Mouse (Mus musculus): ENCODE results near the gene Mpig6b. TPM values are rescaled to one million over a fixed set of nuclear protein-coding genes. Genes with fewer than 3 reads are reported as not detected.
A peak's percentile ranks its signal among the peaks of the same experiment; 100 is the strongest.

The Mpig6b gene
- total RNA-seq, 1 experiment from 2014 or later: 0.24 TPM

DNA sequence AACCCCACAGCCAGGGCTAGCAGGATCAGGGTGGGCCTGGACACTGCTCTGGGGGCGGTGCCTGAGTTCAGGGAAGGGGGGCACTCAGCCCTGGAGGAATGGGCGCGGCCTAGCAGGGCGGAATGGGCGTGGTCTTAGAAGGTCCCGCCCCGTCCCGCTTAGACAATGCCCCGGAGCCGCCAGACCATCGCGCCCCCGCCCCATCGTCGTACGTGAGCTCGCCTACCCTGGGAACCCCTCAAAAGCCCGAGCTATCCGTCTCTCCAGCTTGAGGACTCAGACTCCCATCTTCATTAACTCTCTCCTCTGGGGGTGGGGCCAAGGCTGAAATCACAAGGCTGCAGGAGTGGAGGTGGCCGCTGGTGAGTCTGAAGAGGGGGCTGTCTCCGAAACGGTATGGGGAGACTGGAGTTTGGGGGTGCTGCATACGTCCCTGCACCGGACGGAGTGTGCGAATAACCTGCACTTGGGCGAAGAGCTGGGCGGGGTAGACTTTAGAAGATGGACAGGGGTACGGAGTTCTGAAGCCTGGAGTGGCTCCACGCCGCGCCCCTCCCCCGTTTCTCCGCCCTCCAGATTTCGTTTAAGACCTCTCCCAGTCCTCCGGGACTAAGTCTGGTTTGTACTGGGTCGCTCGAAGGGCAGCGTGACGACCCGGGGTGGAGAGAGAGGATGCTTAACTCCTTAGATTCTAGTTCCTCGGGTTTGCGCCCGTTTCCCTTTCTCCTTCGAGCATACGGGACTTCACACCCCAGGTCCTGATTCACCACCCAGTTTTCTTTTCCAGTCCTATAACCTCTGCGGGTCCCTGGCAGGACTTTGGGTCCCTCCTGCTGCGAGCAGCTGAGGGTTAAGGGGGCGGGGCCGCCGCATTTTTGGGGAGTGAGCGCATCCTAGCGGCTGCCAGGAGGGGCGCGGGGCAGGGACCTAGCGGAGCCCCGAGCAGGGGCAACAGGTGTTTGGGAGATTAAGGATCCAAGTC lies 6.8 kb downstream of the Mpig6b start, which contains the start of gene Ddah2:
Gene Ddah2 (plus strand): TSS at position 125 of the 982 bp plus-strand sequence.
- DNase-seq: peak; percentile 86

DNA sequence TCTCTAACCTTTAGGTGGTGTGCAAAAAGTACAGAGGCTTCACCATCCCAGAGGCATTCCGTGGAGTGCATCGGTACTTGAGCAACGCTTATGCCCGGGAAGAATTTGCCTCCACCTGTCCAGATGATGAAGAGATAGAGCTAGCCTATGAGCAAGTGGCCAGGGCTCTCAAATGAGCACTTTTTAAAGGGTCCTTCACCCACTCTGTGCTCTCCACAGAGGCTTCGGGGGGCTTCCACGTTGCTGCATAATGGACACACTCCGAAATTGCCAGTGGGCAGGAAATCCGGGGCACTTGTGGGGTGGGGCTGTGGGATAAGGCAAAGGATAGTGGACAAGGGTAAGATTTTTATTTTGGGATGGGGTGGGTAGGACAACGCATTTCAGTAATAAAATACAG lies 7.7 kb downstream of the Mpig6b start:
- DNase-seq: no peak

DNA sequence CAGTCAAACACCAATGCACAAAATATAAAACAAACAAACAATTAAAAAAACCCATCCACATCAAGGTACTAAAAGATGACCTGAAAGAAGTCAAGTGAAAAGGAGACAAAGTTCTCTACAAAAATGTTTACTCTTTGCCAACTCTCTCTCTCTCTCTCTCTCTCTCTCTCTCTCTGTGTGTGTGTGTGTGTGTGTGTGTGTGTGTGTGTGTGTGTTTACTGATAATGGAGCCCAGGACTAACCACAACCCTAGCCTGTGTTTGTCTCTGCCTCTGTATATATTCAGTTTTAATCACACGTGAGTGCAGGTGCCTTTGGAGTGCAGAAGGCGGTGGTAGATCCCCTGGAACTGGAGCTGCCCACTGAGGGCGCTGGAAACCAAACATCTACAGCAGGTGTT lies 8.9 kb downstream of the Mpig6b start:
- no peak for DNase-seq

DNA sequence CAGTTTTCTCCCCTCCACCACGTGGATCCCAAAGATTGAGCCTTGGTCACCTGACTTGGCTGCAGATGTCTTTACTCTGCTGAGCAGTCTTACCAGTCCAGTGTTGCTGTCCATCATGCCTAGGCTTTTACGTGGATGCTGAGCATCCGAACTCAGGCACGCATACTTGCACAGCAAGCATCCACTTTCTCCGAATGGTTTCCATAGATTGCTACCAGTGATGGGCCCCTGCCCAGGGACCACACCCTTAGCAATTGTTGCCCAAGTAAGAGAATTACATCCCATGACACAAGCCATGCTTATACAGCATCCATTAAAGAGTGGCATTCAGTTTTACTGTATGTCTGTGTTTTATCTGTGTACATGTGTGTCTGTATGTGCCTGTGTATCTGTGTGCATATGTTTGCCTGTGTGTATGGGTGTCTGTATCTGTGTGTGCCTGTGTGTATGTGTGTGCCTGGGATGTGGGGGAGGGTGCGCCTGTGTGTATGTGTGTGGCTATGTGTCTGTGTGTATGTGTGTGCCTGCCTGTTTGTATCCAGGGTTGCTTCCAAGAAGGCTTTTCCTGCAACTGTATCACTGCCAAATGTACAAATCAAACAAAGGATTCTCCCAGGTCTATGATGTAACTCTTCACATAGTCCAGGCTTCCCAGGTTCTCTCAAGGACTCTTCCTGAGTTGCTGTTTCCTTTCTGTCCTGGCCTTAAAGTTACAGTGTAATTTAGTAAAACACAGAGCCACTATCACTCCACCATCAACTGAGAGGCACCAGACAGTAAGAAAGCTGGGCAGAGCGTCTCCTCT lies 10.1 kb downstream of the Mpig6b start:
- DNase-seq: no peak

- DNase-seq: no peak
Observed at GRCm38 (mm10) chr17:35052271-35052798, 13.6 kb downstream of the Mpig6b start.

GRCm38 (mm10) chr17:35051156-35052086 lies 14.6 kb downstream of the Mpig6b start:
- DNase-seq: peak; percentile 61

- peak; percentile 78 for DNase-seq
Observed at GRCm38 (mm10) chr17:35050126-35050750, 15.7 kb downstream of the Mpig6b start.

DNA sequence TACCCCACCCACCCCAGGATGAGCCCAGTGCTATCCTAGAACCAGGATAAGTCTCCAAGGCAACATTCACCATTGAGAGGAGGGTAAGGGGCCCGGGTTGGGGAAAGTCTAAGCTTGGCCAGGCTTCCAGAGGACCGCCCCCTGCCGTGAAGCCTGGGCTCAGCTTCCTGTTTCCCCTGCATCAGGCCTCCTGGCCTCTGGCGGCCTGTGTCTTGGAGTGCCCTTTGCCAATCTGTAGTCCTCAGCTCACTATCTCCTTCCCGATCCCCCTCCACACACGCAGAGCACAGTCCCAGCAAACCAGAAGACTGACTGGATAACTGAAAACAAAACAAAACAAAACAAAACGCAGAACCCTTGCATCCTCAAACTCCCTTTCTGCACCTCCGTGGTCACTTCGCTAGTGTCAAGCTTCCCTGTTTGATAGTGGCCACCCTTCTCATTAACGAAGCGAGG lies 16.4 kb downstream of the Mpig6b start, which contains the start of gene Clic1:
Gene Clic1 (plus strand): TSS at position 406 of the 456 bp plus-strand sequence.
- DNase-seq: peak; percentile 36

DNA sequence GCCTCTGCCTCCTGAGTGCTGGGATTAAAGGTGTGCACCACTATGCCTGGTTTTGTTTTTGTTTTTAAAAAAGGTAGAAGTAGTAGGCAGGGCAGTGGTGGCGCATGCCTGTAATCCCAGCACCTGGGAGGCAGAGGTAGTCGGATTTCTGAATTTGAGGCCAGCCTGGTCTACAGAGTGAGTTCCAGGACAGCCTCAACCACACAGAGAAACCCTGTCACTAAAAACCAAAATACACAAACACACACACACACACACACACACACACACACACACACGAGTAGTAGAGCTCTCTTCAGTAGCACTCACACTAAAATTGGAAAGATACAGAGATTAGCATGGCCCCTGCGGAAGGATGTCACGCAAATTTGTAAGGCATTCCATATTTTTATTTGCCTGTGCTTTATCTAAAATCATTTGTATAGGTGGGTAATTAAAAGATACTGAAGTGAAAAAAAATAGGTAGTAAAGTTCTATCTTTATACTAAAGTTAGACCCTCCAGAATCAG lies 17.0 kb downstream of the Mpig6b start:
- DNase-seq: no peak

DNA sequence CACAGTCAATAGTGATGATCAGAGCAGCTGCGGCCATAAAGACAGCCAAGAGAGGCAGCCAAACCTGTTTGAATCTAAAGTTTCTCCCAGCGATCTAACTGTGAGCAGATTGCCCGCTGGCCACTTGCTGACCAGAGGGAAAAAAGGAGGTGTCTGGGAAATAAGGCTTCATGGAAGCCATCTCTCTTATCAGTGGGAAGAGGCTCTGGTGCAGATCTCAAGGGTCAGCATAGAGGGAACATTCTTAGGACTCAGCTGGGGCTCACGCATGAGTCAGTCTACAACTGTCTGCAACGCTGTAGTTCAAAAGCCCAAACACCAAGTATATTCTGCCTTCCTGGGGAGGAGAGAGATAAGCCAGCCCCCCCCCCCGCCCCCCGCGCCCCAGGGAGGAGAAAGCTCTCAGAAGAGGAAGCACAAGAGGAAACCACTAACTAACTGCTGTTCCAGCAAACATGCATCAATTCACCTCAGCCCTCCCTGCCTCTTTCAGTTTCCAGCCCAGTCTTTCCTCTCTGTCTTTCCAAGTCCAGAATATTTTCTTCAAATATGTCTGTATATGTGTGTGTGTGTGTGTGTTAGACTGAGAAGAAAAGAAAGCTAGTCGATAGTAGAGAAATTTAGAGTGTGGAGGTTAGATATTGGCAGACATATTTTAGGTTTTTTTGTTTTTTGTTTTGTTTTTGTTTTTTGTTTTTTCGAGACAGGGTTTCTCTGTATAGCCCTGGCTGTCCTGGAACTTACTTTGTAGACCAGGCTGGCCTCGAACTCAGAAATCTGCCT lies 17.6 kb downstream of the Mpig6b start:
- DNase-seq: no peak

DNA sequence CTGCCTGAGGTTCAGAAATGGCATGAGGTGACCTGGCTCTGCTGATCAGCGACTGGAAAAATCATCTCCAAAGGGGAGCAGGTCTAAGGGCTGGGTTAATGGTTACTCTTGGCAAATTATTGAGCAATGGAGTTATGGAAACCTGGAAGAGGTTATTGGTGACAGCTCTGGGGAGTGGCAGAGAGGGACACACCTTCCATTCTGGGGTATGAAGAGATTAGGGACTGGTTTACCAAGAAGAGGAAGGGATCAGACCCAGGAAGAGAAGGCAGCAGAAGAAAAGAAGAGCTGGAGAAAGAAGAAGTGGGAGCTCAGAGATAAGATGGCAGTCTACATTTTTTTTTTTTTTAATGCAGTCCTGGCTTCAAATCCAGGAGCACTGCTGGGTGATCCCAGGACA lies 18.3 kb downstream of the Mpig6b start:
- DNase-seq: no peak

GRCm38 (mm10) chr17:35046681-35047455 lies 19.1 kb downstream of the Mpig6b start, which contains the start of gene Msh5:
Msh5 (minus strand) TSS chr17:35046745.
- peak; percentile 95 for DNase-seq

- no peak for DNase-seq
Observed at GRCm38 (mm10) chr17:35045807-35046680, 19.9 kb downstream of the Mpig6b start.

- no peak for DNase-seq
Observed at GRCm38 (mm10) chr17:35044904-35045806, 20.8 kb downstream of the Mpig6b start.

DNA sequence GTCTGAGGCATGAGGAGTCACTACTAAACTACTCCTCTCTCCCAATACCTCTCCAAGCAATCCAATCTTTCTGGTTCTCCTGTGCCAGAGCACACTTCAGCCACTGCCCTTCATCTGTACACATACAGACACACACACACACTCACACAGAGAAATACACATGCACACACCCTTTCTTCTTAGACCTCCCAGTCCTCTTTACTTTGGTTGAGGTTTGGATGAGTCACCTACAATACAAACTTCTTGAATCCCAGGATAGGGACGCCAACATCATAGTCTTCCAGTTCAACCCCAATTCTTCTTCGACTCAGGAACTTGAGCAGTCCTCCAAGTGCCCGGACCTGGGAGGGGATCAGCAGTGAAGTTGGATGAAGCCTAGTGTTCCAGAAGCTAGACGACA lies 22.2 kb downstream of the Mpig6b start:
- DNase-seq: no peak

DNA sequence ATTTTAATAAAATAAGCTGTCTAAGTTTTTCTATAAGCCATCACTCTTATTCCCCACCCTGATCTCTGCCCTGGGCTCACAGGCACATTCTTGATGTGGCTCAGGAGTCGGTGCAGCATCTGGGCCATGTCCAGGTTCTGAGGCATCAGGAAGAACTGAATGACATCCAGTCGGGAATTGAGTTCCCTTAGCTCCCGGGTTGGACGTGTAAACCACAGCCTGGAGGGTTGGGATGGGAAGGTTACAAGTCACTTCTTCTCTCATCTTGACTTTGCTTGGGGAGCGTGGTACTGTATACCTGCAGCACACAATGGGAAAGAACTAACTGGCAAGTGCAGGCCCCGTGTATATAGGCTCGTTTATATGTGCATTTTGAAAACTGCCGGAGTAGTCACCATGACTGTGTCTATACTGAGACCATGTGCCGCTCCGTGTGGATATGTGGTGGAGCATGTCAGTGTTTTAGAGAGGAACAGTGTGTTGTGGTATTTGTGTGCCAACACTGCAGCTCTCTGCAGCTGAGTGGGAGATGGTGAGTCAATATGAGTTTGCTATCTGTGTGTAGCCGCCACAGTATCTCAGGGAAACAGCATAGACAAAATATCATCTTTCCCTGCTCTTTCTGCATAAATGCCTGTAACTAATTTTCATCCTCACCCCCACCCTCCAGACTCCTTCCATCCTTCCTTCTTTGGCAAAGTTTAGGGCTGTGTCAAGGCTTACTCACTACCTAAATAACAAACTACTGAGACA lies 26.7 kb downstream of the Mpig6b start:
- DNase-seq: no peak

All from adrenal gland, postnatal 25 days (tissue).